Mouse (Mus musculus) hindbrain, embryonic 15.5 days (tissue): ENCODE measurements around the gene Psmb2. TPM values are rescaled to one million over a fixed set of nuclear protein-coding genes. Genes with fewer than 3 reads are reported as not detected.
A peak's percentile ranks its signal among the peaks of the same experiment; 100 is the strongest.

Experiments used
- ATAC-seq: fragments of 200-750 bp; cut with Nextera tagmentation; 2 replicates; pipeline ENCODE4 v1.8.0; 2017; ENCODE audit warnings: low read depth, moderate number of reproducible peaks, moderate TSS enrichment; ENCODE audit not compliant: low FRiP score
- H3K27ac ChIP-seq: fragments of 300-500 bp; sonication (generic); replicated peaks from 2 replicates; pipeline ENCODE4 v1.5.1; 2015; ENCODE audit warnings: mild to moderate bottlenecking, inconsistent platforms
- H3K27me3 ChIP-seq: fragments of 300-500 bp; sonication (generic); 2 replicates; pipeline ENCODE4 v1.6.1; 2015; ENCODE audit warnings: control low read depth, inconsistent platforms
- H3K36me3 ChIP-seq: fragments of 300-500 bp; sonication (generic); 2 replicates; pipeline ENCODE4 v1.6.1; 2015; ENCODE audit warnings: control low read depth, inconsistent platforms
- H3K4me1 ChIP-seq: fragments of 300-500 bp; sonication (generic); replicated peaks from 2 replicates; pipeline ENCODE4 v1.6.1; 2015; ENCODE audit warnings: control low read depth, inconsistent platforms
- H3K4me2 ChIP-seq: fragments of 300-500 bp; sonication (generic); 2 replicates; pipeline ENCODE4 v1.6.1; 2015; ENCODE audit warnings: moderate library complexity, mild to moderate bottlenecking, inconsistent platforms
- H3K4me3 ChIP-seq: fragments of 300-500 bp; sonication (generic); 2 replicates; pipeline ENCODE4 v1.5.1; 2015; ENCODE audit warnings: mild to moderate bottlenecking, inconsistent platforms
- H3K9ac ChIP-seq: fragments of 300-500 bp; sonication (generic); 2 replicates; pipeline ENCODE4 v1.6.1; 2015; ENCODE audit warnings: inconsistent platforms
- H3K9me3 ChIP-seq: fragments of 300-500 bp; sonication (generic); 2 replicates; pipeline ENCODE4 v1.6.1; 2016; ENCODE audit warnings: control low read depth, inconsistent platforms
- WGBS: fragments of 180-500 bp; shearing (Covaris S2); methylation state at CpG from one replicate; pipeline ENCODE4 v1.1.7; 2015; 5-methylcytosine and 5-hydroxymethylcytosine counted together
- polyA plus RNA-seq: library from polyadenylated mRNA; unstranded; fragments of >200 nt; fragmentation: Nextera tagmentation; extraction: Ambion mirVana; gene quantifications from 2 replicates; pipeline ENCODE4 v1.2.1, GENCODE M21; 2015

Psmb2 gene
- polyA plus RNA-seq, 1 experiment from 2014 or later = 400 TPM

DNA sequence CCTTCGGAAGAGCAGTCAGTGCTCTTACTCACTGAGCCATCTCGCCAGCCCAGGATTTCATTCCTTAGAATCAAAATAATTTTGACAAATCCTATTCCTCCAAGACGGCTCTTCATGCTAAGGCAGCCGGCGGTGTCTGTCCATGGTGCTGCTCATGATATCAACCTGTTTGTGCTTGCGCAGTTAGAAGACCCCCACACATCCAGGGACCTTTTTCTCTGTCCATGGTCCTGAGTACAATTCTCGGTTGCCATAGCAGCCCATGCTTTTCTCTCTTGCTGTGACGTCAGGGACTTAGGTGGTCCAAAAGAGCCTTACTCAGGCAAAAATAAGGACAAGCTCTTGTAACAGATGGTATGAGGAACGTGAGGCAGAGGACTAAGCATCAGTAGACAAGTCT, 22.1 kb upstream of the Psmb2 start:
- H3K9ac ChIP-seq = no peak overlapping the region
- H3K4me3 ChIP-seq = no peak overlapping the region
- ATAC-seq = no peak
- no peaks in the 10 kb centered on the region for H3K36me3 ChIP-seq
- no peaks in the 10 kb centered on the region for H3K4me1 ChIP-seq
- peaks cover 4% of the 10 kb centered on the region; the same call in 1 of the 2 replicates for H3K27me3 ChIP-seq
- H3K9me3 ChIP-seq = no peaks in the 10 kb centered on the region
- WGBS = 18% methylated on average over 9 of the region's 9 CpGs
- H3K4me2 ChIP-seq = no peak overlapping the region
- H3K27ac ChIP-seq = no peak overlapping the region

DNA sequence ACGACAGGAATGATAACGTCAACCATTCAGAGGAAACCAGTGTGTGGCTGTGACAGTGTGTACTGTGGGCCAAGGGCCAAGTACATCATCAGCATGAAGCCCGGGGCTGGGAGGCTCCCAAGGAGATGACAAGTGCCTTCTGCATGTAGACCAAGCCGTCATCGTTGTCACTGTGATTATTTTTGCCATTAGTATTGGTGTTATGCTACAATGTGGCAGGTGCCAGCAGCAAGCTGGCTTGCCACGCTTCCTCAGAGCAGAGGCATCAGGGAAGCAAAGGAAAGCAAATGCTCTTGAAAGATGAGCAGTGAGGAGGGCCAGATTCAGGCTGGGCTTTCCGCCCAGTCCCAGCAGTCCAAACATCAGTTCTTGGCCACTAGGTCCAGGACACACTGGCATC, 16.2 kb upstream of the Psmb2 start:
- WGBS = 66% methylated on average over 7 of the region's 7 CpGs

DNA sequence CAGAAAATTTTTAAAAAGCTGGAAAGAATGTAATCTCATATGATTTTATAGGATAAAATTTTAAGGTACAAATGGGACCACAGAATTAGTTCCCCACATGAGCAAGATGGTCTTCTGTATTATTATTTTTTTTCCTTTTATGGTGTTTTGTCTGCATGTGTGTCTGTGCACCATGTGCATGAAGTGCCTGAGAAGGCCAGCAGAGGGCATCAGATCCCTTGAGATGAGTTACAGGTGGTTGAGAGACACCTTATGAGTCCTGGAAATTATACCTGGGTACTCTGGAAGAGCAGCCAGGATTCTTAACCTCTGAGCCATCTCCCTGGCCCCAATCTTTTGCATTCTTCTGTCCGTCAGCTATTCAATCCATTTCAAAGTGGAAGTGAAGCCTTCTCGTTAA, 10.4 kb upstream of the Psmb2 start:
- no peak overlapping the region for H3K27ac ChIP-seq
- no peak for ATAC-seq
- WGBS = 94% methylated on average over 2 of the region's 2 CpGs

More for the DNA sequence above, 16.2 kb upstream of the Psmb2 start:
- ATAC-seq = 0 out of 2 replicates have a peak, but pooled peaks have one; percentile 51
- Histone ChIP-seq H3K4me3 (no peak overlapping the region), H3K9me3 (no peaks in the 10 kb centered on the region), H3K36me3 (no peaks in the 10 kb centered on the region), H3K27ac (no peak overlapping the region), H3K9ac (no peak overlapping the region), H3K27me3 (no peaks in the 10 kb centered on the region), H3K4me2 (no peak overlapping the region), H3K4me1 (no peaks in the 10 kb centered on the region)

DNA sequence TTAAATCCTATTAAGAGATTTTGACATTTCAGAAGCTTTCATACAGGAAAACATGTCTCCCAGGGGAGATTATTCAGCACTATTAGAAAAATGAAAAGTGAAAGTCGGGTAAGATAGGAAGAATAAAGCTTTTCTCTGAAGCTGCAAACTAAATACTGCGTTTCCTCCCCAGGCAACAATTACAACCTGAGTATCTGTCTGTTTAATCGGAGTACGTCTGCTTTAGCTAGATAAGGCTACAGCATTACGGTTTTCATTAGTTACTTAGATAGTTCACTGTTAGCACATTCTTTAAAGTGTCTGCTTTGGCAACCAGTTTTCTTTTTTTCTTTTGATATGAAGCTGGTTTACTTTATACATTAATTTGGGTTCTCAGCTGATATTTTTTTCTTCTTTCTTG, 4.9 kb downstream of the Psmb2 start:
- ATAC-seq = no peak
- peaks cover 34% of the 10 kb centered on the region for H3K4me1 ChIP-seq
- H3K4me3 ChIP-seq = no peak overlapping the region
- H3K27ac ChIP-seq = no peak overlapping the region
- peaks cover 24% of the 10 kb centered on the region for H3K36me3 ChIP-seq
- H3K9ac ChIP-seq = no peak overlapping the region
- no peaks in the 10 kb centered on the region for H3K9me3 ChIP-seq
- no peak overlapping the region for H3K4me2 ChIP-seq
- H3K27me3 ChIP-seq = no peaks in the 10 kb centered on the region
- 86% methylated on average over 5 of the region's 5 CpGs for WGBS

More for the DNA sequence above, 10.4 kb upstream of the Psmb2 start:
- Histone ChIP-seq H3K36me3 (no peaks in the 10 kb centered on the region), H3K9ac (no peak overlapping the region), H3K4me2 (no peak overlapping the region), H3K9me3 (no peaks in the 10 kb centered on the region), H3K4me3 (no peak overlapping the region), H3K27me3 (no peaks in the 10 kb centered on the region), H3K4me1 (no peaks in the 10 kb centered on the region)

DNA sequence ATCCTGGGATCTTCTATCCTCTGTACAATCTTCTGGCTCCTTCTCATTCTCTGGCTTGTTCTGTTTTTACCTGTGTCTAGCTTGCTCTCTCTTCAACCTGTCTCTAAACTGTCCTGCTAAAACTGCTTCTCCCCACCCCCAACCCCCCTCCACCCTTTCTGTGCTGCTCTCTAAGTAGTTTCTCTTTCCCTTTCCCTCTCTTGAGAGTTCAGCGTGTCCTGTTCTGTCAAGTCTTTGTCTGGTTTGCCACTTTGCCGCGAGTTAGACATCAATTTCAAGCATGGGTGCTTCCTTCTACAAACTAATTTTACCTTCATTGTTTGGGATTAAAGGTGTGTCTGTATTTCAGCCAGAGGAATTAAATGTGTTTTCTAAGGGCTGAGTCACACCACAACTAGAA, 5.7 kb downstream of the Psmb2 start:
- Histone ChIP-seq H3K36me3 (peaks cover 31% of the 10 kb centered on the region), H3K9me3 (no peaks in the 10 kb centered on the region), H3K27me3 (no peaks in the 10 kb centered on the region), H3K9ac (no peak overlapping the region), H3K4me1 (peaks cover 32% of the 10 kb centered on the region), H3K4me2 (no peak overlapping the region), H3K4me3 (no peak overlapping the region), H3K27ac (no peak overlapping the region)
- ATAC-seq = no peak
- 54% methylated on average over 3 of the region's 3 CpGs for WGBS

DNA sequence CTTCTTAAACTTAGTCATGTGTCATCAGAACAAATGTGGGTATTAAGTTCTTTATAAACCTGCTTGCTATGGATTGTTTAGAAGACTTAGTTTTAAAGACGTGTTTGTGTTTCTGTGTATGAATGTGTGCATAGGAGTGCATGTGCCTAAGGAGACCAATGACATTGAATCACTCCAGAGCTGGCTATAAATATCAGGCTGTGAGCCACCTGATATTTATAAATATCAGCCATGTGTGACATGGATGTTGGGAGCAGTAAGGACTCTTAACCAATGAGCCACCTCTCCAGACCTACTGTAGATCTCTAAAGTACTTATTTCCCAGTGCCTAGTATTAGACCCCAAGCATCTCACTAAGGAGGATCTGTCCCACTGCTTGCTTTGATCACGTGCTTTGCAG, 12.0 kb downstream of the Psmb2 start:
- no peak for ATAC-seq
- H3K9ac ChIP-seq = no peak overlapping the region
- H3K4me3 ChIP-seq = no peak overlapping the region
- no peaks in the 10 kb centered on the region for H3K9me3 ChIP-seq
- peaks cover 42% of the 10 kb centered on the region for H3K36me3 ChIP-seq
- H3K4me1 ChIP-seq = no peaks in the 10 kb centered on the region
- WGBS = 92% methylated on average over 2 of the region's 2 CpGs
- no peak overlapping the region for H3K4me2 ChIP-seq
- H3K27me3 ChIP-seq = no peaks in the 10 kb centered on the region
- H3K27ac ChIP-seq = no peak overlapping the region

DNA sequence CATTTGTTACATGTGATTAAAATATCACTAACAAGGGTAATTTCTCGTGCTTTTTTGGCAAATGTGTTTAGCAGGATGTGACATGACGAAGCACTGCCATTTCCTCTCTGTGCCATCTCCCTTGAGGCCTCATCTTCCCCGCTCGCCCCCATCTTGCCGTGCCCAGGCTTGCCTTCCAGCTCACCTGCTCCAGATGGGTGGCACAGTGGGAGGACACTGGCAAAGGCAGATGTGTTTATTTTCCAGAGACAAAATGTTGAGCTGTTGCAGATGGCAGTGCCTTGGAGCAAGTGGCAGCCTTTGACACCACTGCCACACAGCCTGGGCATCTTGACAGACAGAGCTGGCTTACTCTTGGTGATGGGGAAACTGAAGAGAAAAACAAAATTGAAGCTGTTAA, 15.6 kb downstream of the Psmb2 start:
- ATAC-seq = no peak
- Histone ChIP-seq H3K9me3 (no peaks in the 10 kb centered on the region), H3K27ac (no peak overlapping the region), H3K4me3 (no peak overlapping the region), H3K9ac (no peak overlapping the region), H3K27me3 (no peaks in the 10 kb centered on the region), H3K4me2 (no peak overlapping the region), H3K36me3 (peaks cover 19% of the 10 kb centered on the region), H3K4me1 (no peaks in the 10 kb centered on the region)
- WGBS = 85% methylated on average over 5 of the region's 5 CpGs

DNA sequence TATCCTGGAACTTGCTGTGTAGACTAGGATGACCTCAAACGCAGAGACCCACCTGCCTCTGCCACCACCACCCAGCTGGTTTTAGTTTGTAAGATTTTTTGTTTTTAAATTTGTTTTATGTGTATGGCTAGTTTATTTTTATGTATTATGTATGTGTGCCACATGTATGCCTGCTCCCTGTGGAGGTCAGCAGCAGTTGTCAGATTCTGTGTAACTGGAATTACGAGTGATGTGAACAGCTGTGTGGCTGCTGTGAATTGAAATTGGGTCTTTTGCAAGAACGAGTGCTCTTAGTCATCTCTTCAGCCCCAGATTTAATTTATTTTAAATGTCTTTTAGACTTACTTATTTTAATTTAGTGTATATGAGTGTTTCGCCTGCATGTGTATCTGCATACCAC, 19.5 kb downstream of the Psmb2 start:
- Histone ChIP-seq H3K4me3 (no peak overlapping the region), H3K27ac (no peak overlapping the region), H3K36me3 (peaks cover 10% of the 10 kb centered on the region), H3K9ac (no peak overlapping the region), H3K9me3 (no peaks in the 10 kb centered on the region), H3K27me3 (no peaks in the 10 kb centered on the region), H3K4me1 (no peaks in the 10 kb centered on the region), H3K4me2 (no peak overlapping the region)
- ATAC-seq = no peak
- WGBS = 90% methylated on average over 4 of the region's 4 CpGs

DNA sequence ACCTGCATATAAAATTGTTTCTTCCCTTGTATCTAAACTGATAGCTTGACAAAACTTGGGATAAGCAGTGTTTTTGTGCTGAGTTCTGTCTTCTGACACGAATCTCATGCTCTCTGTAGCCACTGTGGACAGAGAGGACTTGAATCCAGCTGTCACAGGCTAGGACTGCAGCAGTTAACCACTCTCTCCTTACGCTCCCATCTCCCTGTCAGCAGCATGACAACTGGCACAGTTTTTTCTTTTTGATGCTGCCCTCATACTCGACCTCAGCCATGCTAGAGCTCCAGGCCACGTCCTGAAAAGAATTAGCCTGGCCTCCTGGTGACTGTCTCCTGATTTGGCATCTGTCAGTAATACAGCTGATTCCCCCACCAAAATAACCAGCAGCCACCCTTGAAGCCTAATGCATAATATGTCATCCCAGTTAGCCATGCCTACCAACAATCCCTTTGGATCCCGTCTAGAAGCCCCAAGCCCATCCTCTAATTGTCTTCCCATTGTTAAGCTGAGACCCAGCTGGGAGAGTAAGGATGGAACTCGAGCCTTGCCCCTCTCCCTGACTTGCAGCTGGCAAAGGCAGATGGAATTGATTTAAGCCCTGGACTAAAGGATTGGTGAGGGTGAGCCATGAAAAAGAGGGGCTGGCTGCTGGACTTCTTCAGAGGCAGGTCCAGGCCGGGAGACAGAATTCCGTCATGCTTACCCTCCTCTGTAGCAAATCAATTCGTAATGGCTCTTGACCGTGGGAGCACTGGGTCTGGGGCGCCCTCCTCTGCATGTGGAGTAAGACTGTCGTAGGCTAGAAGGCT, 29.4 kb downstream of the Psmb2 start:
- H3K4me2 ChIP-seq = no peak overlapping the region
- H3K27me3 ChIP-seq = no peaks in the 10 kb centered on the region
- no peak overlapping the region for H3K27ac ChIP-seq
- no peak overlapping the region for H3K9ac ChIP-seq
- no peaks in the 10 kb centered on the region for H3K4me1 ChIP-seq
- WGBS = 30% methylated on average over 12 of the region's 12 CpGs
- peak; percentile 59; the same call in 1 of the 2 replicates for ATAC-seq
- peaks cover 65% of the 10 kb centered on the region for H3K36me3 ChIP-seq
- H3K9me3 ChIP-seq = no peaks in the 10 kb centered on the region
- no peak overlapping the region for H3K4me3 ChIP-seq

DNA sequence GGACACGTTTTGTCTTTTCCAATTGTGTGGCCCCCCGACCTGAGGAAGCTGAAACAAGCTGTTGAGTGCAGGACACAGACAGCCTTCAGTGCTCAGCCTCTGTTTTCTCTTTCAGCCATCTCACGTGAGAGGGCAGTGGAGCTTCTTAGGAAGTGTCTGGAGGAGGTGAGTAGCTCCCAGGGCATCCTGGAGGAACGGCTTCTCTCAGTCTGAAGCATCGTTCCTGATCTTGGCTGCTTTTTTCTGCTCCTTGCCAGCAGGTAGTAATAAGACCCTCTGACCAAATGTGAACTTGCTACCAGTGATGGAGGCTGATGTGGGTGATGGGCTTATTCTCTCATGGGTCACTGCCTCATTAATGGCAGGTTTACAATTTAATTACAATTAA, 30.0 kb downstream of the Psmb2 start:
- WGBS = 28% methylated on average over 5 of the region's 5 CpGs
- H3K4me1 ChIP-seq = no peaks in the 10 kb centered on the region
- ATAC-seq = no peak
- no peaks in the 10 kb centered on the region for H3K9me3 ChIP-seq
- H3K4me3 ChIP-seq = no peak overlapping the region
- H3K36me3 ChIP-seq = peaks cover 64% of the 10 kb centered on the region
- no peak overlapping the region for H3K9ac ChIP-seq
- H3K27ac ChIP-seq = no peak overlapping the region
- no peak overlapping the region for H3K4me2 ChIP-seq
- H3K27me3 ChIP-seq = no peaks in the 10 kb centered on the region

DNA sequence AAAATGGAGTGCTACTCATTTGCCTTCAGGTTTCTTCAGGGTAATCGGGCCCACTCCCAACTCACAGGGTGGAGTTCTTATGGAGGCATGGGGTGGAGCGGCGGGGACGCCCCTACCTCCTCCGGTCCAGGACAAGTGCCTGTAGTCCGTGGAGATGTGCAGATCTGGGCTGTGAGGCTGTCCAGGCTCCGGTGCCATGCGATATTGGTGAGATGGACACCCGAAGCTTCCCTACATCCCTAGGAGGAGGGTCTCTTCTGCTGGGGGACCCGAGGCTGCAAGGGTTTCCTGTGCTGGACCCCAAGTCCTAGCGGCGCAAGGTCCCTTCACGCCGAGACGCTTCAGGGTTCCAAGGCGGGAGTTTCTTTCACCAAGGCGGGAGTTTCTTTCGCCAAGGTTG, 54.7 kb downstream of the Psmb2 start:
- no peak overlapping the region for H3K4me3 ChIP-seq

DNA sequence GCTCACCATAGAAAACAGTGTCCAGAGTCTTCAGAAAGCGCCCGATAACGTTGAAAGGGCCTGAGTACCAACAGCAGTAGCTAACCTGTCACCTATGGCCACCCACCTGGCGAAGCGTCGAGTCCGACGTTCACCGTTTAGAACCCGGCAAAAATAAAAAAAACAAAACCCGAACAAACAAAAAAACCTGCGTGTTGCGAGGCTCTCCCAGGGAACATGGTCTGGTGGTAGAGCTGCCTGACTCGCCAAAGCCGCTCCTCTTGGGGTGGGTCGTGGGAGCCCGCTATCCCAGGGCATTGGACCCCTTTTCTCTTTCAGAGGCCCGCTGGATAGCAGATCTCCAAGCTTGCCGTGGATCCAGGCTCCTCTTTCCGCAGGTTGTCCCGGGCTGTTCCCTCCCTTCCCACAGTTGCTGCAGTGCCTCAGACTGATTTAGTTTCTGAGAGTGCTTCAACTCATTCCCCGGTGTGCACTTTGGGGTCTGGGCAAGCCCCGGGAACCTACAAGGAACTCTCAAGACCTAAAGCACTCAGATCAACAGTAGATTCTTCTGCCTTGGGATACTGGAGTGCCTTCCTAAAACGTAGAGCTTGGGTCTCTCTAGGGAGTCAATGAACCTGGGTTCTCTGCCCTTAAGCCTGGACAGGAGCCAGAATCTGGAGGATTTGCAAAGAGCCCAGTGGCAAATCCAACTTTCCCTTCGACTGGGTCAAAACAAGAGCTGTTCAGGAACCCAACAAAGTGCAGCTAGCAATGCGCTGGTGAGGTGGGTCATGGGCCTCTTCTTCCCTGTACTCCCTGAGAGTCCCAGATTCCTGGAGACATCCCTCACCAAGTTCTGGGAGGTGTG, 55.3 kb downstream of the Psmb2 start:
- Histone ChIP-seq H3K36me3 (no peaks in the 10 kb centered on the region), H3K4me3 (no peak overlapping the region), H3K27ac (no peak overlapping the region), H3K9me3 (no peaks in the 10 kb centered on the region), H3K9ac (no peak overlapping the region), H3K4me2 (peak overlapping the region; percentile 8), H3K27me3 (peaks cover 84% of the 10 kb centered on the region), H3K4me1 (peaks cover 14% of the 10 kb centered on the region)
- 4% methylated on average over 26 of the region's 26 CpGs for WGBS
- no peak for ATAC-seq

More for the DNA sequence above, 54.7 kb downstream of the Psmb2 start:
- H3K9me3 ChIP-seq = no peaks in the 10 kb centered on the region
- H3K27me3 ChIP-seq = peaks cover 78% of the 10 kb centered on the region
- peak overlapping the region; percentile 8 for H3K4me2 ChIP-seq
- no peaks in the 10 kb centered on the region for H3K36me3 ChIP-seq
- ATAC-seq = no peak
- no peak overlapping the region for H3K9ac ChIP-seq
- H3K4me1 ChIP-seq = peaks cover 14% of the 10 kb centered on the region
- WGBS = 3% methylated on average over 18 of the region's 18 CpGs
- no peak overlapping the region for H3K27ac ChIP-seq
